Mouse (Mus musculus): ENCODE results near the gene Cwc22. TPM values are rescaled to one million over a fixed set of nuclear protein-coding genes. Genes with fewer than 3 reads are reported as not detected.

The Cwc22 gene
- polyA plus RNA-seq, 1 experiment from 2014 or later: 19.7 TPM

DNA sequence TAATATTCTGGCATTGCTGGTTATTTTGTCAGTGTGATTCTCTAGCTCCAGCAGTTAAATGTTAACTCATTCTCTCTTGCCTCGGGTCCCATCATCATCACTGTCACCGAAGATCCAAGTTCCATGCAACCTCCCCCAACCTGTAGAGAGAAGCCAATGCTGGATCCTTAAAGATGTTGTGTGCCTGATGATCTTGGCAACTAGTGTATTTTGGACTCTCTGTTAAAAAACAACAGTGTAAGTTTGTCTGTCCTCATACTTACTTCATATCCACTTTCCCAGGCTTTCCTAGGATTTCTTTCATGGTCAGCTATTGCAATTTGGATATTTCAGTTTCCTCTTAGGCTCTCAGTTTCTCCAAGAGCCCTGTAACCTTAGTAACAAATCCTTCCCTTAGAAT, 25.2 kb upstream of the Cwc22 start:
- no peak overlapping the region for H3K27ac ChIP-seq
- 77% methylated on average over 2 of the region's 2 CpGs for WGBS
- no peaks in the 10 kb centered on the region for H3K36me3 ChIP-seq (ENCODE audit: insufficient read depth, low read length)
- no peak for TF ChIP-seq CTCF (IDR thresholded peaks at IDR 0.05; ENCODE audit: low read depth)
- H3K9ac ChIP-seq (ENCODE audit: low read depth, low read length): no peak overlapping the region
- no peaks in the 10 kb centered on the region for H3K4me1 ChIP-seq (replicated peaks; ENCODE audit: insufficient read depth, low read length)
- no peaks in the 10 kb centered on the region for H3K27me3 ChIP-seq (ENCODE audit: insufficient read depth, low read length)
- no peak overlapping the region for H3K4me3 ChIP-seq (replicated peaks; ENCODE audit: low read depth, low read length)
- ATAC-seq (replicated peaks; ENCODE audit: low FRiP score, low read depth) (no peak), DNase-seq (ENCODE audit: low spot score) (no peak)
- H3K9me3 ChIP-seq (replicated peaks; ENCODE audit: low read length): no peaks in the 10 kb centered on the region
- no peak overlapping the region for H3K4me2 ChIP-seq (ENCODE audit: low read length)

DNA sequence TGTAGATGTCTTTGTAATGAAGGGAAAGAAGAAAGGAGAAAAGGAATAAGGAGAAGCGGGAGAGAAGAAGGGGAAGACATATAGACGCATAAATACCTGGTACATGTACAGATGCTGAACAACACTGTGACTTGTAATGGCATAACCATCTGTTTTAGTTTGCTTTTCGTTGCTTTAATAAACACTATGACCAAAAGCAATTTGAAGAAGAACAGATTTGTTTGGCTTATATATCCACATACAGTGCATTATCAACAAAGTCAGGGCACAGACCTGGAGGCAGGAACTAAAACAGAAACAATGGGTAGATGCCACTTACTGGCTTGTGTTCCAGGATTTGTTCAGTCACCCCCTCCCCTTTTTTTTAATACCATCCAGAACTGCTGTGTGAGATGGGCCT, 24.4 kb upstream of the Cwc22 start:
- Histone ChIP-seq H3K36me3 (ENCODE audit: insufficient read depth, low read length) (no peaks in the 10 kb centered on the region), H3K9ac (ENCODE audit: low read depth, low read length) (no peak overlapping the region), H3K4me2 (ENCODE audit: low read length) (no peak overlapping the region), H3K4me3 (replicated peaks; ENCODE audit: low read depth, low read length) (no peak overlapping the region), H3K27me3 (ENCODE audit: insufficient read depth, low read length) (no peaks in the 10 kb centered on the region), H3K27ac (no peak overlapping the region), H3K4me1 (replicated peaks; ENCODE audit: insufficient read depth, low read length) (no peaks in the 10 kb centered on the region), H3K9me3 (replicated peaks; ENCODE audit: low read length) (no peaks in the 10 kb centered on the region)
- TF ChIP-seq CTCF (IDR thresholded peaks at IDR 0.05; ENCODE audit: low read depth): no peak
- ATAC-seq (replicated peaks; ENCODE audit: low FRiP score, low read depth) (no peak), DNase-seq (ENCODE audit: low spot score) (no peak)
- WGBS: 89% methylated on average over 3 of the region's 3 CpGs

GRCm38 (mm10) chr2:77969956-77970355, 23.8 kb upstream of the Cwc22 start:
- no peak overlapping the region for H3K4me3 ChIP-seq (replicated peaks; ENCODE audit: low read depth, low read length)
- H3K4me2 ChIP-seq (ENCODE audit: low read length): no peak overlapping the region
- no peaks in the 10 kb centered on the region for H3K27me3 ChIP-seq (ENCODE audit: insufficient read depth, low read length)
- no peak overlapping the region for H3K9ac ChIP-seq (ENCODE audit: low read depth, low read length)
- TF ChIP-seq CTCF (IDR thresholded peaks at IDR 0.05; ENCODE audit: low read depth): no peak
- H3K36me3 ChIP-seq (ENCODE audit: insufficient read depth, low read length): no peaks in the 10 kb centered on the region
- H3K27ac ChIP-seq: no peak overlapping the region
- no peaks in the 10 kb centered on the region for H3K9me3 ChIP-seq (replicated peaks; ENCODE audit: low read length)
- no peaks in the 10 kb centered on the region for H3K4me1 ChIP-seq (replicated peaks; ENCODE audit: insufficient read depth, low read length)
- DNase-seq (ENCODE audit: low spot score) (no peak), ATAC-seq (replicated peaks; ENCODE audit: low FRiP score, low read depth) (no peak)
- 98% methylated on average over 4 of the region's 4 CpGs for WGBS

GRCm38 (mm10) chr2:77962450-77963193, 16.4 kb upstream of the Cwc22 start:
- 96% methylated on average over 3 of the region's 3 CpGs for WGBS
- Histone ChIP-seq H3K4me3 (replicated peaks; ENCODE audit: low read depth, low read length) (no peak overlapping the region), H3K27ac (no peak overlapping the region), H3K36me3 (ENCODE audit: insufficient read depth, low read length) (no peaks in the 10 kb centered on the region), H3K9ac (ENCODE audit: low read depth, low read length) (no peak overlapping the region), H3K27me3 (ENCODE audit: insufficient read depth, low read length) (no peaks in the 10 kb centered on the region), H3K4me1 (replicated peaks; ENCODE audit: insufficient read depth, low read length) (no peaks in the 10 kb centered on the region), H3K9me3 (replicated peaks; ENCODE audit: low read length) (no peaks in the 10 kb centered on the region), H3K4me2 (ENCODE audit: low read length) (no peak overlapping the region)
- TF ChIP-seq CTCF (IDR thresholded peaks at IDR 0.05; ENCODE audit: low read depth): no peak
- ATAC-seq (replicated peaks; ENCODE audit: low FRiP score, low read depth) (no peak), DNase-seq (ENCODE audit: low spot score) (no peak)

- H3K36me3 ChIP-seq (ENCODE audit: insufficient read depth, low read length): no peaks in the 10 kb centered on the region
- no peak for TF ChIP-seq CTCF (IDR thresholded peaks at IDR 0.05; ENCODE audit: low read depth)
- no peaks in the 10 kb centered on the region for H3K4me1 ChIP-seq (replicated peaks; ENCODE audit: insufficient read depth, low read length)
- WGBS: 52% methylated on average over 1 of the region's 1 CpGs
- H3K9me3 ChIP-seq (replicated peaks; ENCODE audit: low read length): no peaks in the 10 kb centered on the region
- no peak overlapping the region for H3K4me3 ChIP-seq (replicated peaks; ENCODE audit: low read depth, low read length)
- no peak for DNase-seq (ENCODE audit: low spot score)
- no peak for ATAC-seq (replicated peaks; ENCODE audit: low FRiP score, low read depth)
- H3K27me3 ChIP-seq (ENCODE audit: insufficient read depth, low read length): no peaks in the 10 kb centered on the region
- H3K4me2 ChIP-seq (ENCODE audit: low read length): no peak overlapping the region
- H3K27ac ChIP-seq: no peak overlapping the region
- H3K9ac ChIP-seq (ENCODE audit: low read depth, low read length): no peak overlapping the region
Observed at GRCm38 (mm10) chr2:77961256-77961655, 15.1 kb upstream of the Cwc22 start.

DNA sequence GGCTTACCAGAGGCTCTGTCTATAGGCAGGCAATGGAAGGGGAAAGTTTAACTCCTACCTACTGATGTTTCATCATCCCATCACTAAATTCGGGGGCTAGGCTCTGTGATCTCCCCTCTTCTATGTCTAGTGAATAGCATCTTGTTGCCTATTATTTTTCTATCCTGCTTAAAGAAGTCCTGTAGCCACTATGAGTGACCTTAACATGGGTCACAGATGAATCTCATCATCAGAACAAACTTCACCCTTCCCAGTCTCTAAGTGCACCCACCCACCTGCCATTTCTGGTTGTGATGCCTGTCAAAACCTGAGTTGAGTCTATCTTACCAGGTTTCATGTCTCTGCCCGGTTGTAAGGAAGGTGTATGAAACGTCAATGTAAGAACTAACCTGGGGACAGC, 14.5 kb upstream of the Cwc22 start:
- no peak overlapping the region for H3K27ac ChIP-seq
- H3K27me3 ChIP-seq (ENCODE audit: insufficient read depth, low read length): no peaks in the 10 kb centered on the region
- no peak overlapping the region for H3K4me2 ChIP-seq (ENCODE audit: low read length)
- no peak overlapping the region for H3K9ac ChIP-seq (ENCODE audit: low read depth, low read length)
- no peak for TF ChIP-seq CTCF (IDR thresholded peaks at IDR 0.05; ENCODE audit: low read depth)
- ATAC-seq (replicated peaks; ENCODE audit: low FRiP score, low read depth) (no peak), DNase-seq (ENCODE audit: low spot score) (no peak)
- H3K36me3 ChIP-seq (ENCODE audit: insufficient read depth, low read length): no peaks in the 10 kb centered on the region
- 85% methylated on average over 3 of the region's 3 CpGs for WGBS
- no peaks in the 10 kb centered on the region for H3K9me3 ChIP-seq (replicated peaks; ENCODE audit: low read length)
- H3K4me1 ChIP-seq (replicated peaks; ENCODE audit: insufficient read depth, low read length): no peaks in the 10 kb centered on the region
- H3K4me3 ChIP-seq (replicated peaks; ENCODE audit: low read depth, low read length): no peak overlapping the region

DNA sequence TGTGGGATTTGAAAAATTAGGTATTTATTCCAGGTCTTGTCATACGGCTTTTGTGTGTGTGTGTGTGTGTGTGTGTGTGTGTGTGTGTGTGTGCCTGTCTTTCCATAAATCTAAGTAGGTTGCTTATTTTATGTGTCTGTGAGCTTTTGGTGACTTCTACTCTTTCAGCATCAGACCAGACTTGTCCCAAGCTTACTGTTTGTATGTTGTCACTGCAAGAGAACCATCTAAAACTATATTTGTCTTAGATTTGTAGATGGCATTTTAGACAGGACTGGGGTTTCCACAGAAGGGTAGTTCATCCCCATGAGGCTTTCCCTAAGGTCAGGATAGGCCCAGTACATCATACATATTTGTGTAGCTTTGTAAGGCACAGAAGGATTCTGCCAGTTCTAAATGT, 13.2 kb upstream of the Cwc22 start:
- no peaks in the 10 kb centered on the region for H3K9me3 ChIP-seq (replicated peaks; ENCODE audit: low read length)
- WGBS: 78% methylated on average over 1 of the region's 1 CpGs
- H3K36me3 ChIP-seq (ENCODE audit: insufficient read depth, low read length): no peaks in the 10 kb centered on the region
- H3K4me2 ChIP-seq (ENCODE audit: low read length): no peak overlapping the region
- DNase-seq (ENCODE audit: low spot score): no peak
- no peak for TF ChIP-seq CTCF (IDR thresholded peaks at IDR 0.05; ENCODE audit: low read depth)
- H3K9ac ChIP-seq (ENCODE audit: low read depth, low read length): no peak overlapping the region
- no peaks in the 10 kb centered on the region for H3K4me1 ChIP-seq (replicated peaks; ENCODE audit: insufficient read depth, low read length)
- ATAC-seq (replicated peaks; ENCODE audit: low FRiP score, low read depth): no peak
- H3K27me3 ChIP-seq (ENCODE audit: insufficient read depth, low read length): no peaks in the 10 kb centered on the region
- no peak overlapping the region for H3K27ac ChIP-seq
- H3K4me3 ChIP-seq (replicated peaks; ENCODE audit: low read depth, low read length): no peak overlapping the region
